Mouse (Mus musculus) gastrocnemius, postnatal 10 days (tissue): ENCODE data around the gene Vmn2r9. TPM values are rescaled to one million over a fixed set of nuclear protein-coding genes. Genes with fewer than 3 reads are reported as not detected.
"Not testable (repeated sequence)": the region's sequence is repeated elsewhere in the genome, so short reads cannot be mapped to it uniquely, and the experiment has no call there.

Source experiments
- DNase-seq: peaks from one replicate; pipeline ENCODE4 v3.0.0; 2021; ENCODE audit warnings: mixed read lengths
- long read RNA-seq, 2 experiments: library from polyadenylated mRNA; stranded (forward); transcript quantifications; one replicate each; pipeline ENCODE4 v2.0.0; 2021
- total RNA-seq, 2 experiments: library from RNA; stranded (reverse); gene quantifications; 2 replicates each; pipeline ENCODE4 v1.2.3; 2021

Vmn2r9 gene
- not detected for total RNA-seq
- long read RNA-seq, experiment 1: 0 reads
- long read RNA-seq, experiment 2: 0 reads

- not testable (repeated sequence) for DNase-seq
Observed at GRCm38 (mm10) chr5:108852501-108852900, at the start of gene Vmn2r9. TSS of gene Vmn2r9 (minus strand) at chr5:108852601.

DNA sequence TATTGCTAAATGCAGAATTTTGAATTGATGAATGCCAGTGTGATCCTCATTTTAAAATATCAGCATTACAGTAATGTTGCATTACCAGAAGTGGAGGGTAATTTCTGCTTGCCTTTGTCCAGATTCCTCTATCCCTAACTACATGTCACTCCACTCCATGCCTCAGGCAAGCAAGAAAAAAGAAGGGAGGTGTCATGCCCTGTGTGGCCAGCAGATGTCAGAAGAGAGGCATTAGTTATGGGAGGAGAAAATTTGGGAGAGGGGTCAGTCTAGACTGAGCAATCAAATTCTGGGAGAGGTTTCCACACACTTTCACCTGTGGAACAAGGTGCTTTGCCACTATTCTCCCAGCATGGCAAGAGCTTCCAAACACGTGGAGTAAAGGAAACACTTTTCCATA is 14.3 kb upstream of the Vmn2r9 start:
- not testable (repeated sequence) for DNase-seq

DNA sequence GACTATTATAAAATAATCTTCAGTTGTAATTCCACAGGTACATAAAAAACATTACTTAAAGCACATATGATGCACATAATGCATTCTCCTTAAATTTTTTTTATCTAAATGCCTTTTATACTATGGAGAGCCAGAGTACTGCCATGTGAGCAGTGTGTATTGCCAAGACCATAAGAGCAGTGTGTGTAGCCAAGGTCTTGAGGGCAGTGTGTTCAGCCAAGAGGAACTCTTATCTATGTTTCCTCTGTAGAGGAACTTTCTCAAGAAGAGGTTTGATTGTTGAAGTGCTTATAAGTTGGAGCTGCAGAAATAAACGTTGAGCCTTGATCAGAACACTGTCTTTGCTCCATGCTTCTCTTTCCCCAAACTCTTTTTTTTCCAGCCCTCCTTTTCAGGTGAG is 2.9 kb downstream of the Vmn2r9 start:
- no peak for DNase-seq

- DNase-seq: no peak
Observed at GRCm38 (mm10) chr5:108836156-108836555, 16.2 kb downstream of the Vmn2r9 start.

GRCm38 (mm10) chr5:108823276-108823675 is 29.1 kb downstream of the Vmn2r9 start:
- no peak for DNase-seq

DNA sequence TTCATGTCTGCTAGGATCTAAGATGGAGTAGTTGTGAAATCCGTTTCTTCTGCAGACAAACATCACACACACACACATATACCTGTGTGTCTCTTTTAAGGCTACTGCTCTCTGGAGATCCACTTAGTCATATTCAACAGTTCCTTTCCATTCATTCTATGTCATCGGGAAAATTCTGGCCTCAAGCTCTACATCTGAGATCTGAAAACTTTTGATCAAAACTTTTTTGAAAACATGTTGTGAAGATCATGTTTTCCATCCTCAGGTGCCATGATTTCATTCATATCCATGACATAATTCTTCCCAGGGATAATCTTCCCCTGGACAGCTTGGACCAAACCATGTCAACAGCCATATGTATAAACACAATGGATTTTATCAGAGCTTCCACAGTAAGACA is 43.7 kb downstream of the Vmn2r9 start, which contains the start of gene Vmn2r8:
Gene Vmn2r8, minus strand, starts transcription at position 101 of the 400 bp plus-strand sequence.
- not testable (repeated sequence) for DNase-seq

- no peak for DNase-seq
Observed at GRCm38 (mm10) chr5:108803646-108804045, 48.8 kb downstream of the Vmn2r9 start.

- DNase-seq: not testable (repeated sequence)
Observed at GRCm38 (mm10) chr5:108795263-108795662, 57.1 kb downstream of the Vmn2r9 start, which contains the start of gene Tmed11. TSS of gene Tmed11 (minus strand) at chr5:108795363.

- not testable (repeated sequence) for DNase-seq
Observed at GRCm38 (mm10) chr5:108790385-108790784, 62.0 kb downstream of the Vmn2r9 start.

Other genes with a start within 250 kb of the Vmn2r9 start
- 10 to 100 TPM; 19.7 to 23.0 TPM for gene Gak, start 222.8 kb downstream of the Vmn2r9 start, total RNA-seq
- 1 to 10 TPM; 6.8 to 7.8 TPM for gene Tmem175, start 222.8 kb downstream of the Vmn2r9 start, total RNA-seq
- gene Idua, start 192.3 kb downstream of the Vmn2r9 start, total RNA-seq: 1 to 10 TPM; 6.3 to 8.0 TPM
- gene Dgkq, start 182.9 kb downstream of the Vmn2r9 start, total RNA-seq: 1 to 10 TPM; 3.7 to 8.3 TPM
- gene Slc26a1, start 177.0 kb downstream of the Vmn2r9 start, total RNA-seq: under 1 TPM; 0.07 to 0.20 TPM
- gene Fgfrl1, start 160.2 kb downstream of the Vmn2r9 start, total RNA-seq: 10 to 100 TPM; 67.3 to 80.5 TPM
- gene Rnf212, start 77.6 kb downstream of the Vmn2r9 start, total RNA-seq: not detected
- not detected for gene Tmed11, start 57.2 kb downstream of the Vmn2r9 start, total RNA-seq
- not detected for gene Vmn2r8, start 43.8 kb downstream of the Vmn2r9 start, total RNA-seq
- not detected for gene Vmn2r10, start 153.9 kb upstream of the Vmn2r9 start, total RNA-seq
- not detected for gene Vmn2r11, start 207.0 kb upstream of the Vmn2r9 start, total RNA-seq
- not detected for gene Vmn2r12, start 245.3 kb upstream of the Vmn2r9 start, total RNA-seq